ENCODE assay signal across 8 mouse cellular contexts in genomic region chr6:91157237-91157570, GRCm38 (mm10). TPM values are rescaled to one million over a fixed set of nuclear protein-coding genes. Genes with fewer than 3 reads are reported as not detected.
DNase-seq lines count a peak whose midpoint lies in the region; ATAC-seq and TF ChIP-seq lines count a peak whose summit lies in the region.

No protein-coding gene starts in this region.

- TF ChIP-seq CTCF in cerebellum, adult 2 months (IDR thresholded peaks at IDR 0.05; ENCODE audit: borderline replicate concordance, insufficient read depth, low read depth, low read length): no peak
- no peak for TF ChIP-seq CTCF in lung, postnatal 0 days (IDR thresholded peaks at IDR 0.05)

- 57% methylated on average over 6 of the region's 6 CpGs for WGBS in cerebellum, adult 2 months
- WGBS in lung, postnatal 0 days: 40% methylated on average over 5 of the region's 6 CpGs
- WGBS in limb, embryonic 12.5 days: 17% methylated on average over 5 of the region's 6 CpGs
- WGBS in stomach, embryonic 14.5 days: 31% methylated on average over 6 of the region's 6 CpGs

- no peaks in the 10 kb centered on the region for H3K9me3 ChIP-seq in lung, postnatal 0 days (ENCODE audit: low read length)
- H3K9me3 ChIP-seq in limb, embryonic 12.5 days: no peaks in the 10 kb centered on the region
- H3K9me3 ChIP-seq in stomach, embryonic 14.5 days (ENCODE audit: control insufficient read depth, low read depth, low read length): no peaks in the 10 kb centered on the region

- peak overlapping the region; percentile 74 for H3K4me3 ChIP-seq in cerebellum, adult 2 months (replicated peaks; ENCODE audit: insufficient read depth, low read depth, low read length)
- H3K4me3 ChIP-seq in lung, postnatal 0 days (ENCODE audit: low read depth, low read length): peak overlapping the region; percentile 50; the same call in 1 of the 2 replicates
- peak overlapping the region; percentile 65 for H3K4me3 ChIP-seq in limb, embryonic 12.5 days (replicated peaks)
- H3K4me3 ChIP-seq in stomach, embryonic 14.5 days (ENCODE audit: low read depth, low read length): peak overlapping the region; percentile 54

- no peaks in the 10 kb centered on the region for H3K27me3 ChIP-seq in cerebellum, adult 2 months (ENCODE audit: control insufficient read depth, insufficient read depth, low read length)
- no peaks in the 10 kb centered on the region for H3K27me3 ChIP-seq in lung, postnatal 0 days (replicated peaks; ENCODE audit: insufficient read depth, low read length)
- no peaks in the 10 kb centered on the region for H3K27me3 ChIP-seq in limb, embryonic 12.5 days
- no peaks in the 10 kb centered on the region for H3K27me3 ChIP-seq in stomach, embryonic 14.5 days (ENCODE audit: control insufficient read depth, insufficient read depth, low read length)

- TF ChIP-seq EP300 in lung, postnatal 0 days (IDR thresholded peaks at IDR 0.05): no peak

- peak overlapping the region; percentile 78 for H3K27ac ChIP-seq in cerebellum, adult 2 months (ENCODE audit: insufficient read depth, low read length)
- peak overlapping the region; percentile 64; the same call in 1 of the 2 replicates for H3K27ac ChIP-seq in lung, postnatal 0 days (ENCODE audit: low read length)
- peak overlapping the region; percentile 93 for H3K27ac ChIP-seq in limb, embryonic 12.5 days
- H3K27ac ChIP-seq in stomach, embryonic 14.5 days (ENCODE audit: low read length): peak overlapping the region; percentile 35; the same call in 1 of the 2 replicates

- ATAC-seq in lung, postnatal 0 days: no peak
- peak; percentile 2; the same call in 1 of the 2 replicates for ATAC-seq in limb, embryonic 12.5 days (ENCODE audit: insufficient number of reproducible peaks, insufficient read depth, low FRiP score, low TSS enrichment, low read depth)
- no peak for ATAC-seq in stomach, embryonic 14.5 days (ENCODE audit: insufficient number of reproducible peaks, insufficient read depth, low FRiP score, low read depth)

- H3K9ac ChIP-seq in lung, postnatal 0 days (replicated peaks; ENCODE audit: low read depth): peak overlapping the region; percentile 50
- peak overlapping the region; percentile 71 for H3K9ac ChIP-seq in limb, embryonic 12.5 days (replicated peaks)
- H3K9ac ChIP-seq in stomach, embryonic 14.5 days (replicated peaks; ENCODE audit: low read depth, low read length): peak overlapping the region; percentile 71

- H3K36me3 ChIP-seq in lung, postnatal 0 days (ENCODE audit: insufficient read depth, low read length): no peaks in the 10 kb centered on the region
- peaks cover 11% of the 10 kb centered on the region; the same call in 1 of the 2 replicates for H3K36me3 ChIP-seq in limb, embryonic 12.5 days
- no peaks in the 10 kb centered on the region for H3K36me3 ChIP-seq in stomach, embryonic 14.5 days (ENCODE audit: control insufficient read depth, insufficient read depth, low read length)

- peaks cover 57% of the 10 kb centered on the region for H3K4me1 ChIP-seq in cerebellum, adult 2 months (ENCODE audit: control insufficient read depth, insufficient read depth, low read length)
- H3K4me1 ChIP-seq in lung, postnatal 0 days (ENCODE audit: insufficient read depth, low read depth, low read length): no peaks in the 10 kb centered on the region
- H3K4me1 ChIP-seq in limb, embryonic 12.5 days (replicated peaks): peaks cover 64% of the 10 kb centered on the region
- H3K4me1 ChIP-seq in stomach, embryonic 14.5 days (ENCODE audit: control insufficient read depth, insufficient read depth, low read length): peaks cover 12% of the 10 kb centered on the region; the same call in 1 of the 2 replicates

- intact Hi-C loops in left cerebral cortex, postnatal 25 days (cut with DNase I): no loop called here

- no peak for TF ChIP-seq POLR2A in cerebellum, adult 2 months (IDR thresholded peaks at IDR 0.05; ENCODE audit: borderline replicate concordance, insufficient read depth, low read length)

- peak overlapping the region; percentile 94 for H3K4me2 ChIP-seq in lung, postnatal 0 days (replicated peaks; ENCODE audit: low read depth, low read length)
- peak overlapping the region; percentile 77 for H3K4me2 ChIP-seq in limb, embryonic 12.5 days
- peak overlapping the region; percentile 79 for H3K4me2 ChIP-seq in stomach, embryonic 14.5 days (replicated peaks; ENCODE audit: low read depth, low read length)

- no peak for DNase-seq in cerebellum, adult 2 months
- no peak for DNase-seq in cerebellum, adult 11-12 months
- DNase-seq in lung, postnatal 0 days (ENCODE audit: low spot score): no peak
- DNase-seq in lung, postnatal 14 days: no peak
- no peak for DNase-seq in left cerebral cortex, postnatal 25 days (ENCODE audit: low spot score in 2 of 2)
- no peak for DNase-seq in kidney, adult 18-20 months

RNA-seq across cellular contexts. Expression of gene Hdac11, which starts 0.7 kb away (rescaled TPM):
- 183 and 188 TPM in 2 replicates for polyA plus RNA-seq in cerebellum, adult 2 months (2012; rRNA removed)
- 3.8 and 3.9 TPM in 2 replicates for polyA plus RNA-seq in lung, postnatal 0 days (2015; fragmentation: Nextera tagmentation; extraction: Ambion mirVana)
- 16.4 and 16.9 TPM in 2 replicates for polyA plus RNA-seq in limb, embryonic 12.5 days (2016; fragmentation: Nextera tagmentation; extraction: Ambion mirVana)
- 9.5 and 10.2 TPM in 2 replicates for polyA plus RNA-seq in stomach, embryonic 14.5 days (2014; fragmentation: Nextera tagmentation; extraction: Ambion mirVana)
- 100 to 1,000 TPM; 158 to 161 TPM for total RNA-seq in left cerebral cortex, postnatal 25 days (2021)

RNA-seq across cellular contexts. Expression of gene Nup210, which starts 40.6 kb away (rescaled TPM):
- polyA plus RNA-seq in cerebellum, adult 2 months (2012; rRNA removed): 16.8 and 23.1 TPM in 2 replicates
- 5.8 and 7.0 TPM in 2 replicates for polyA plus RNA-seq in lung, postnatal 0 days (2015; fragmentation: Nextera tagmentation; extraction: Ambion mirVana)
- 5.1 and 5.4 TPM in 2 replicates for polyA plus RNA-seq in limb, embryonic 12.5 days (2016; fragmentation: Nextera tagmentation; extraction: Ambion mirVana)
- 11.6 and 13.1 TPM in 2 replicates for polyA plus RNA-seq in stomach, embryonic 14.5 days (2014; fragmentation: Nextera tagmentation; extraction: Ambion mirVana)
- total RNA-seq in left cerebral cortex, postnatal 25 days (2021): 10 to 100 TPM; 26.5 to 28.9 TPM

RNA-seq across cellular contexts. Expression of gene Fbln2, which starts 55.1 kb away (rescaled TPM):
- polyA plus RNA-seq in cerebellum, adult 2 months (2012; rRNA removed): 3.3 and 4.0 TPM in 2 replicates
- 63.0 and 63.8 TPM in 2 replicates for polyA plus RNA-seq in lung, postnatal 0 days (2015; fragmentation: Nextera tagmentation; extraction: Ambion mirVana)
- 126 and 129 TPM in 2 replicates for polyA plus RNA-seq in limb, embryonic 12.5 days (2016; fragmentation: Nextera tagmentation; extraction: Ambion mirVana)
- 35.5 and 41.9 TPM in 2 replicates for polyA plus RNA-seq in stomach, embryonic 14.5 days (2014; fragmentation: Nextera tagmentation; extraction: Ambion mirVana)
- 1 to 10 TPM; 3.9 to 6.5 TPM for total RNA-seq in left cerebral cortex, postnatal 25 days (2021)

Comparison
In these comparisons a context has a peak if more than half of its experiments do, and no peak if none do; other contexts are left out.
1. H3K27ac ChIP-seq: peak in every context shown above with its lines; median percentile 93 in limb, embryonic 12.5 days; 78 in cerebellum, adult 2 months; 64 in lung, postnatal 0 days; 35 in stomach, embryonic 14.5 days.
2. RNA of gene Hdac11, which starts 0.7 kb away (polyA plus RNA-seq): 183 to 188 TPM in cerebellum, adult 2 months; 16.4 to 16.9 TPM in limb, embryonic 12.5 days, 9.5 to 10.2 TPM in stomach, embryonic 14.5 days and 3.8 to 3.9 TPM in lung, postnatal 0 days; every median in the first group is over 10 times any median in the second.
3. Peak in every context shown above with its lines, with median percentiles within 50 percentile points of each other: H3K4me3 ChIP-seq, H3K4me2 ChIP-seq and H3K9ac ChIP-seq.